Mouse (Mus musculus) kidney, adult 2 months (tissue): Measurements from ENCODE around the gene Cdkl4.

Experiments used
- CTCF ChIP-seq: fragments of 200-500 bp; conservative IDR thresholded peaks from 2 replicates; pipeline ENCODE4 v1.5.1; 2011; ENCODE audit warnings: low read depth, mild to moderate bottlenecking, control low read depth, low read length, moderate library complexity, mixed read lengths; ENCODE audit not compliant: insufficient read depth, insufficient read length
- POLR2A ChIP-seq: fragments of 200-500 bp; IDR thresholded peaks from one replicate; pipeline ENCODE4 v1.6.1; 2011; ENCODE audit warnings: low read depth, low read length, control low read depth

GRCm38 (mm10) chr17:80535633-80536032 is 42.0 kb downstream of the Cdkl4 start:
- TF ChIP-seq CTCF: no peak
- TF ChIP-seq POLR2A: no peak
